Mouse (Mus musculus): ENCODE data around the gene Serpina12. TPM values are rescaled to one million over a fixed set of nuclear protein-coding genes. Genes with fewer than 3 reads are reported as not detected.

Serpina12 gene
- polyA plus RNA-seq, 1 experiment from 2014 or later, result not detected

DNA sequence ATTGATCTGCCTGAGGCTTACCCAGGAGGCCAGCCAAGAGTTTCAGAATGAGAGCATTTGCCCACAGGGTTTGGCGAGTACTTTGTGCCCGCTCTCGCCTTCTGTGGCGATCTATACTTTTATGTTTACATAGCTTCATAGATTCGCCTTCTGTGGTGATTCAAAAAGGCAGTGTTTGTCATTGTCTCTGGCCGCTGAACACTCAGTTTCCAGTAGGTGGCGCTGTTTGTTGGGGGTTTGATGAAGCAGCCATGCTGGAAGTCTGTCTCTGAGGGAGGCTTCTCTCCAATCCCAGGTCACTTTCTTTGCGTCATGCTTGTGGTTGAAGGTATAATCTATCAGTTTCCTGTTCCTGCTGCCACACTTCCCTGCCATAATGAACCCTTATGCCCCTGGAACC is 22.0 kb upstream of the Serpina12 start:
- no peak overlapping the region for H3K4me2 ChIP-seq (replicated peaks; ENCODE audit: low read depth)
- ATAC-seq, result peak; percentile 36; the same call in 1 of the 2 replicates
- no peak overlapping the region for H3K27ac ChIP-seq (ENCODE audit: low read depth, low read length)
- H3K4me3 ChIP-seq (ENCODE audit: low read depth, low read length), result no peak overlapping the region
- TF ChIP-seq CTCF (IDR thresholded peaks at IDR 0.05; ENCODE audit: low read depth), result peak; percentile 90
- no peaks in the 10 kb centered on the region for H3K4me1 ChIP-seq (replicated peaks; ENCODE audit: control insufficient read depth, insufficient read depth, low read length)
- no peaks in the 10 kb centered on the region for H3K9me3 ChIP-seq (ENCODE audit: control insufficient read depth)
- H3K27me3 ChIP-seq (replicated peaks; ENCODE audit: control insufficient read depth, insufficient read depth, low read length), result no peaks in the 10 kb centered on the region
- H3K36me3 ChIP-seq (ENCODE audit: control insufficient read depth, insufficient read depth), result no peaks in the 10 kb centered on the region
- 19% methylated on average over 8 of the region's 8 CpGs for WGBS
- no peak overlapping the region for H3K9ac ChIP-seq (ENCODE audit: low read depth, low read length)

GRCm38 (mm10) chr12:104064996-104065395 is 20.8 kb upstream of the Serpina12 start:
- H3K27ac ChIP-seq (ENCODE audit: low read depth, low read length), result no peak overlapping the region
- no peaks in the 10 kb centered on the region for H3K27me3 ChIP-seq (replicated peaks; ENCODE audit: control insufficient read depth, insufficient read depth, low read length)
- H3K4me3 ChIP-seq (ENCODE audit: low read depth, low read length), result no peak overlapping the region
- no peak for TF ChIP-seq CTCF (IDR thresholded peaks at IDR 0.05; ENCODE audit: low read depth)
- ATAC-seq, result no peak
- no peaks in the 10 kb centered on the region for H3K4me1 ChIP-seq (replicated peaks; ENCODE audit: control insufficient read depth, insufficient read depth, low read length)
- no peak overlapping the region for H3K4me2 ChIP-seq (replicated peaks; ENCODE audit: low read depth)
- H3K36me3 ChIP-seq (ENCODE audit: control insufficient read depth, insufficient read depth), result no peaks in the 10 kb centered on the region
- H3K9ac ChIP-seq (ENCODE audit: low read depth, low read length), result no peak overlapping the region
- 77% methylated on average over 4 of the region's 4 CpGs for WGBS
- H3K9me3 ChIP-seq (ENCODE audit: control insufficient read depth), result no peaks in the 10 kb centered on the region

DNA sequence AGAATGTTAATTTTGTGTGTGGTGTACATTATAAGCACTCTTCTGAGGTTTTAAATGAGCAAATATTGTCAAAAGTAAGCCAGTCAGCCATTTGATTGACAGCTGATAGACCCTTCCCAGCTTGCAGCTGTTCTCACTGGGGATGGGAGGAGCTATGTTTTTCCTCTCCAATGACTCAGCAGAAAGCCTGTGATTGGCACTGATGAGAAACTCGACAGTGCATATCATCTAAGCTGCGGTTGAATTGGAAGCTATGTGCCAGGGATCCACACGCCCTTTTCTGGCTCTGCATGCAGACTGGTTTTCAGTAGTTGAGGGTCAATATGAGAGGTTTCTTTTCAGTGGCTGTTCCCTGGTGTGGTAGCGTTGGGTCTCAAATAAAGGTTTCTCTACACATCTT is 20.3 kb upstream of the Serpina12 start:
- H3K27me3 ChIP-seq (replicated peaks; ENCODE audit: control insufficient read depth, insufficient read depth, low read length), result no peaks in the 10 kb centered on the region
- no peak overlapping the region for H3K27ac ChIP-seq (ENCODE audit: low read depth, low read length)

GRCm38 (mm10) chr12:104061862-104062261 is 17.6 kb upstream of the Serpina12 start:
- H3K27me3 ChIP-seq (replicated peaks; ENCODE audit: control insufficient read depth, insufficient read depth, low read length), result no peaks in the 10 kb centered on the region
- no peaks in the 10 kb centered on the region for H3K36me3 ChIP-seq (ENCODE audit: control insufficient read depth, insufficient read depth)
- no peak overlapping the region for H3K9ac ChIP-seq (ENCODE audit: low read depth, low read length)
- H3K4me1 ChIP-seq (replicated peaks; ENCODE audit: control insufficient read depth, insufficient read depth, low read length), result no peaks in the 10 kb centered on the region
- ATAC-seq, result no peak
- H3K9me3 ChIP-seq (ENCODE audit: control insufficient read depth), result no peaks in the 10 kb centered on the region
- H3K27ac ChIP-seq (ENCODE audit: low read depth, low read length), result no peak overlapping the region
- H3K4me3 ChIP-seq (ENCODE audit: low read depth, low read length), result no peak overlapping the region
- WGBS, result 39% methylated on average over 2 of the region's 2 CpGs
- no peak overlapping the region for H3K4me2 ChIP-seq (replicated peaks; ENCODE audit: low read depth)
- no peak for TF ChIP-seq CTCF (IDR thresholded peaks at IDR 0.05; ENCODE audit: low read depth)

More for the DNA sequence above, 20.3 kb upstream of the Serpina12 start:
- ATAC-seq, result no peak
- Histone ChIP-seq H3K36me3 (ENCODE audit: control insufficient read depth, insufficient read depth) (no peaks in the 10 kb centered on the region), H3K9ac (ENCODE audit: low read depth, low read length) (no peak overlapping the region), H3K4me1 (replicated peaks; ENCODE audit: control insufficient read depth, insufficient read depth, low read length) (no peaks in the 10 kb centered on the region), H3K4me2 (replicated peaks; ENCODE audit: low read depth) (no peak overlapping the region), H3K4me3 (ENCODE audit: low read depth, low read length) (no peak overlapping the region), H3K9me3 (ENCODE audit: control insufficient read depth) (no peaks in the 10 kb centered on the region)
- 60% methylated on average over 4 of the region's 4 CpGs for WGBS
- no peak for TF ChIP-seq CTCF (IDR thresholded peaks at IDR 0.05; ENCODE audit: low read depth)

GRCm38 (mm10) chr12:104060126-104060525 is 15.9 kb upstream of the Serpina12 start:
- 83% methylated on average over 6 of the region's 6 CpGs for WGBS
- Histone ChIP-seq H3K27ac (ENCODE audit: low read depth, low read length) (no peak overlapping the region), H3K4me3 (ENCODE audit: low read depth, low read length) (no peak overlapping the region), H3K36me3 (ENCODE audit: control insufficient read depth, insufficient read depth) (no peaks in the 10 kb centered on the region), H3K9me3 (ENCODE audit: control insufficient read depth) (no peaks in the 10 kb centered on the region), H3K4me1 (replicated peaks; ENCODE audit: control insufficient read depth, insufficient read depth, low read length) (no peaks in the 10 kb centered on the region), H3K4me2 (replicated peaks; ENCODE audit: low read depth) (no peak overlapping the region), H3K27me3 (replicated peaks; ENCODE audit: control insufficient read depth, insufficient read depth, low read length) (no peaks in the 10 kb centered on the region), H3K9ac (ENCODE audit: low read depth, low read length) (no peak overlapping the region)
- no peak for ATAC-seq
- TF ChIP-seq CTCF (IDR thresholded peaks at IDR 0.05; ENCODE audit: low read depth), result no peak

DNA sequence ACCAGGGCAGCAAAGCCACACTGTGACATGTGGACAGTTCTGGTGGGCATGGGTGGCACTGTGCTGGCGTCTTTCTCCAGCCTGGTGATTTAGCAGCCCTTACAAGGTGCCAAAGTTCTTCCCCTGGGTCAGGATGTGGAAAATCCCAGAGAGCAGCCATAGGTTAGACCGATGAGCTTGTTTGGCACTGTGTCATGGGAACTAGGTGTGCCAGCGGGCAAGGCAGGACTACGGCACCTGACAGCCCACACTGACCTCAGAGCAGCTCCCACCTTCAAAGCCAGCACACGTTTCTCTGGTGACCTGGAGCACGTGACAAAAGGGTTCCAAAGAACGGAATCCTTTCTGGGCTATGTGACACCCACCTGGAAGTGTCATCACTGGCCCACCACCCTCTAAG is 13.3 kb upstream of the Serpina12 start:
- no peak for TF ChIP-seq CTCF (IDR thresholded peaks at IDR 0.05; ENCODE audit: low read depth)
- WGBS, result 76% methylated on average over 7 of the region's 7 CpGs
- H3K36me3 ChIP-seq (ENCODE audit: control insufficient read depth, insufficient read depth), result no peaks in the 10 kb centered on the region

GRCm38 (mm10) chr12:104057050-104057449 is 12.8 kb upstream of the Serpina12 start:
- no peak for TF ChIP-seq CTCF (IDR thresholded peaks at IDR 0.05; ENCODE audit: low read depth)
- no peak for ATAC-seq
- Histone ChIP-seq H3K36me3 (ENCODE audit: control insufficient read depth, insufficient read depth) (no peaks in the 10 kb centered on the region), H3K4me3 (ENCODE audit: low read depth, low read length) (no peak overlapping the region), H3K27ac (ENCODE audit: low read depth, low read length) (no peak overlapping the region), H3K4me1 (replicated peaks; ENCODE audit: control insufficient read depth, insufficient read depth, low read length) (no peaks in the 10 kb centered on the region), H3K9me3 (ENCODE audit: control insufficient read depth) (no peaks in the 10 kb centered on the region), H3K9ac (ENCODE audit: low read depth, low read length) (no peak overlapping the region), H3K27me3 (replicated peaks; ENCODE audit: control insufficient read depth, insufficient read depth, low read length) (no peaks in the 10 kb centered on the region), H3K4me2 (replicated peaks; ENCODE audit: low read depth) (no peak overlapping the region)
- WGBS, result 39% methylated on average over 4 of the region's 4 CpGs

More for the DNA sequence above, 13.3 kb upstream of the Serpina12 start:
- Histone ChIP-seq H3K4me2 (replicated peaks; ENCODE audit: low read depth) (no peak overlapping the region), H3K27me3 (replicated peaks; ENCODE audit: control insufficient read depth, insufficient read depth, low read length) (no peaks in the 10 kb centered on the region), H3K4me3 (ENCODE audit: low read depth, low read length) (no peak overlapping the region), H3K9ac (ENCODE audit: low read depth, low read length) (no peak overlapping the region), H3K9me3 (ENCODE audit: control insufficient read depth) (no peaks in the 10 kb centered on the region), H3K4me1 (replicated peaks; ENCODE audit: control insufficient read depth, insufficient read depth, low read length) (no peaks in the 10 kb centered on the region), H3K27ac (ENCODE audit: low read depth, low read length) (no peak overlapping the region)
- ATAC-seq, result no peak
